Mouse (Mus musculus) kidney, postnatal 36 days (tissue): Measurements from ENCODE around the gene Olfr934.

Experiments
- DNase-seq, 2 experiments: peaks; one replicate each; pipeline ENCODE4 v3.0.0; 2021 to 2022; ENCODE audit warnings: mixed read lengths in 2 of 2

The Olfr934 gene

DNA sequence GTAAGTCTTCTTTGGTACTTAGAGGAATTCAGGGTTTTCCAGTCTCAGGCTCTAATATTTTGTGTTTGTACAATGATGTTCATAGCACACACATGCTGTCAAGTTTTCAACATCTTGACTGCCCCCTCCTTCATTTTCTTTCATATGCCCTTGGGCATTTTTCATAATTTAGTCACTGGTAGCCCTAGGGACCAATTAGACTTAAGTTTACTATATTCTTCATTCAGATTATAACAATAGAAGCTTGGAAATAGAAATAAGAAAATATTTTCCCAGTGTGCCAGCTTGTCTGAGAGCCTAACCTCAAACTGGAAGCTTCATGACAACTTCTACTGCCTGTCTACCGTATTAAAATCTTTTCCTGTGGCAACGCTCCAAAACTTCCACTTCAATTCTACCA, at the start of gene Olfr934:
Olfr934 (minus strand) TSS at position 101 of the 400 bp plus-strand sequence.
- DNase-seq: no peak

DNA sequence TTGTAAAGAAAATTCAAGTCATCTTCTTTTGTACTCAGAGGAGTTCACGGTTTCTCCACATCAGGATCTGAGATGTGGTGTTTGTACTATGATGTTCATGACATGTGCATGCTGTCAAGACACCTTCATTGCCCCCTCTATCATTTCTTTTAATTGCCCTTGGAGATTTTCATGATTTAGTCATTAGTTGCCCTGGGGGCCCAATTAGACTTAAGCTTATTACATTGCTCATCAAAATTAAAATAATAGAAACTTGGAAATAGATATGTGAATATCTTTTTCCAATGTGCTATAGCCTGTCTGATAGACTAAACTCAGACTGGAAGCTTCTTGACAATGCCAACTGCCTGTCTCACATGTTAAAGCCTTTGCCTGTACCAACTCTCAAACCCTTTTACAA, 35.2 kb upstream of the Olfr934 start, which contains the start of gene Olfr146:
Olfr146 (minus strand) TSS at position 101 of the 400 bp plus-strand sequence.
- DNase-seq: no peak

DNA sequence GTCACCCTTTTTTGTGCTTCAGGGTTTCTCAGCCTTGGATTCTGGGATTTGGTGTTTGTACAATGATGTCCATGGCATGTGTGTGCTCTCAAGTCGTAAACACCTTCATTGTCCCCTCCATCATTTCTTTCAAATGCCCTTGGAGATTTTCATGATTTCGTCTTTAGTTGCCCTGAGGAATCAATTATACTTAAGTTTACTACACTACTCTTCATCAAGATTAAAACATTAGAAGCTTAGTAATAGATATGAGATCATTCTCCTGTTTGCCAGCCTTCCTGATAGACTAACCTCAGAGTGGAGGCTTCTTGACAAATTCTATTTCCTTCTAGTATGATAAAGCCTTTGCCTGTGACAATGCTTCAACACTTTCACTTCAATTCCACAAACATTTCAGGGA, 11.5 kb upstream of the Olfr934 start, which contains the start of gene Olfr935:
Olfr935 (minus strand) TSS at position 101 of the 400 bp plus-strand sequence.
- no peak for DNase-seq

DNA sequence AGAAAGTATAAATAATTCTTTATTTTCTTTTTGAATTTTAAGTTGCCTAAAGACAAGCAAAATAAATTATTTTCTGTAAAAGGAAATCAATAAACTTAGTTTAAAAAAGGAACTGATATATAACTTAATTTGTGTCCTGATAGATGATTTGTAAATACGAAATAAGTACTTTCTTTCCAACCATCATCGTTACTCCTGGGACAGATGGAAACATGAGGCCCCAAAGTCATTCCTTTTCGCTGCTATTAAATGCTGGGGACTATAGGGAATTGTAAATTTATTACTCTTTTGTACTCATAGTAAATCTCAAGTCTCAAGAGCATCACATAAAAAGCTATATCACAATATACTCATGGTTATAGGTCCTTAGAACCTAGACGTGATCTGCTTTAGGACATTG, 16.1 kb downstream of the Olfr934 start, which contains the start of gene Olfr933:
Olfr933 (plus strand) TSS at position 301 of the 400 bp plus-strand sequence.
- DNase-seq: no peak

DNA sequence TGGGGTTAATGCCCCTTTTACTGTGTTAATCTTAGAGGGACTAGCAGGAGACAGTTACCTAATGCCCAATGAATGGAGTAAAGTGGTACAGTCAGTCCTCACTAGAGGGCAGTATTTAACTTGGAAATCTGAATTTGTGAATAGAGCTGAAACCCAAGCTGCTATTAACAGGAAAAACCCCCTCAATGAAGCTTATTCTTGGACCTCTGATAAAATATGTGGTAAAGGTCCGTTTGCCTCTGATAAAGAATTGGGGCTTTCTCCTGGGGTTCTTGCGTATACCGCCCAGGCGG, 34.0 kb downstream of the Olfr934 start:
- DNase-seq: no peak

DNA sequence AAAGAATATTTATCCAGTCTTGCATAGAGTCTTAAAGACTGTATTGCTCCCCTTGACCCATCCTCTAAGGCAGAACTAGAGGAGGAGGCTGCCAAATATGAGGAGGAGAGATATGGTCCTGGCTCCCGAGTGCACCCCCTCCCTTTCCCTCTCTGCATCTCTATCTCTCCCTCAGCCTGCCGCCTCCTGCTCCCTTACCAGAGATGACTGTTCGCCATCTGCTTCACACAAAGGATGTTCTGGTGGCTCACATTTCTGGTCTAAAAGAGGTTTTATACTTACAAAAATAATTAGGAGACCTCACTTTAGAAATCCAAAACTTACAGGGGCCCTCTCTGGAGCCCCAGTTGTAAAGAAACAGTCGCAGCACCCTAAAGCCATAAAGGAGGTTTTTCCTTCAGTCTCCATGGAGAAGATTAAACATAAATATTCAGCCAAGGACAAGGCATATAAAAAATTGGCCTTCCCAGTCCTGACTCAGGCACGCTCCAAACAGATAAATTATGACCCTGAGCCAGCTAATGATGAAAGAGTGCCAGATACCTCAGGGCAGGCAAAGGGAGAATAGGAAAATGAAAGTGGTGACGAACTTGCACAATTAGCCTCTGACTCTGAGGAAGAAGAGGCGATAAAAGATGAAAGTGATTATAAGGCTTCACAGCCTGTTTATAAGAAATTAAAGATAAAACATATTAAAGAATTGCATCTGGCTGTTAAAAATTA, 34.6 kb downstream of the Olfr934 start:
- no peak for DNase-seq
